Mouse (Mus musculus) hindbrain, embryonic 13.5 days (tissue): ENCODE measurements around the gene Plekha4. TPM values are rescaled to one million over a fixed set of nuclear protein-coding genes. Genes with fewer than 3 reads are reported as not detected.
"Not testable (repeated sequence)": the region's sequence is repeated elsewhere in the genome, so short reads cannot be mapped to it uniquely, and the experiment has no call there.

Experiments
- ATAC-seq: fragments of 200-750 bp; cut with Nextera tagmentation; 2 replicates; pipeline ENCODE4 v1.8.0; 2017; ENCODE audit warnings: moderate TSS enrichment; ENCODE audit not compliant: low FRiP score
- H3K27ac ChIP-seq: fragments of 300-500 bp; sonication (generic); 2 replicates; pipeline ENCODE4 v1.5.1; 2015; ENCODE audit warnings: inconsistent platforms, mild to moderate bottlenecking, moderate library complexity
- H3K27me3 ChIP-seq: fragments of 300-500 bp; sonication (generic); 2 replicates; pipeline ENCODE4 v1.6.1; 2015; ENCODE audit warnings: mild to moderate bottlenecking, inconsistent platforms
- H3K36me3 ChIP-seq: fragments of 300-500 bp; sonication (generic); 2 replicates; pipeline ENCODE4 v1.6.1; 2015; ENCODE audit warnings: mild to moderate bottlenecking, inconsistent platforms
- H3K4me1 ChIP-seq: fragments of 300-500 bp; sonication (generic); replicated peaks from 2 replicates; pipeline ENCODE4 v1.6.1; 2015; ENCODE audit warnings: inconsistent platforms
- H3K4me2 ChIP-seq: fragments of 300-500 bp; sonication (generic); 2 replicates; pipeline ENCODE4 v1.6.1; 2015; ENCODE audit warnings: inconsistent platforms, mild to moderate bottlenecking, moderate library complexity
- H3K4me3 ChIP-seq: fragments of 300-500 bp; sonication (generic); 2 replicates; pipeline ENCODE4 v1.5.1; 2015; ENCODE audit warnings: mild to moderate bottlenecking, inconsistent platforms
- H3K9ac ChIP-seq: fragments of 300-500 bp; sonication (generic); 2 replicates; pipeline ENCODE4 v1.6.1; 2015; ENCODE audit warnings: mild to moderate bottlenecking, inconsistent platforms
- H3K9me3 ChIP-seq: fragments of 300-500 bp; sonication (generic); 2 replicates; pipeline ENCODE4 v1.6.1; 2016; ENCODE audit warnings: inconsistent platforms
- WGBS: fragments of 180-500 bp; shearing (Covaris S2); methylation state at CpG from one replicate; pipeline ENCODE4 v1.1.7; 2015; 5-methylcytosine and 5-hydroxymethylcytosine counted together
- polyA plus RNA-seq: library from polyadenylated mRNA; unstranded; fragments of >200 nt; fragmentation: Nextera tagmentation; extraction: Ambion mirVana; gene quantifications from 2 replicates; pipeline ENCODE4 v1.2.1, GENCODE M21; 2015

The Plekha4 gene
- polyA plus RNA-seq, 1 experiment from 2014 or later = 4.3 TPM

GRCm38 (mm10) chr7:45509912-45510787, 16.0 kb upstream of the Plekha4 start, which contains the start of gene Nucb1:
TSS of gene Nucb1 (minus strand) at chr7:45510406.
- Histone ChIP-seq H3K9me3 (no peaks in the 10 kb centered on the region), H3K9ac (peak within 1 kb of the TSS; percentile 88), H3K4me3 (peak within 1 kb of the TSS; percentile 74), H3K4me1 (peaks cover 18% of the 10 kb centered on the region), H3K36me3 (peaks cover 27% of the 10 kb centered on the region), H3K4me2 (peak within 1 kb of the TSS; percentile 97), H3K27ac (peak within 1 kb of the TSS; percentile 83), H3K27me3 (no peaks in the 10 kb centered on the region)
- under 1% methylated on average over 44 of the region's 44 CpGs for WGBS
- ATAC-seq = peak; percentile 91

GRCm38 (mm10) chr7:45514411-45514810, 11.7 kb upstream of the Plekha4 start:
- H3K4me3 ChIP-seq = no peak overlapping the region
- no peaks in the 10 kb centered on the region for H3K27me3 ChIP-seq
- ATAC-seq = no peak
- peaks cover 4% of the 10 kb centered on the region for H3K4me1 ChIP-seq
- H3K9ac ChIP-seq = no peak overlapping the region
- H3K9me3 ChIP-seq = no peaks in the 10 kb centered on the region
- WGBS = 88% methylated on average over 7 of the region's 7 CpGs
- H3K27ac ChIP-seq = no peak overlapping the region
- H3K36me3 ChIP-seq = no peaks in the 10 kb centered on the region
- H3K4me2 ChIP-seq = no peak overlapping the region

- H3K4me2 ChIP-seq = no peak overlapping the region
- ATAC-seq = no peak
- H3K27ac ChIP-seq = no peak overlapping the region
- WGBS = 28% methylated on average over 16 of the region's 16 CpGs
- no peaks in the 10 kb centered on the region for H3K9me3 ChIP-seq
- no peaks in the 10 kb centered on the region for H3K36me3 ChIP-seq
- no peak overlapping the region for H3K9ac ChIP-seq
- no peaks in the 10 kb centered on the region for H3K4me1 ChIP-seq
- H3K4me3 ChIP-seq = no peak overlapping the region
- no peaks in the 10 kb centered on the region for H3K27me3 ChIP-seq
Measured at GRCm38 (mm10) chr7:45515436-45515835, 10.7 kb upstream of the Plekha4 start.

- H3K27ac ChIP-seq, H3K9ac ChIP-seq, H3K27me3 ChIP-seq, H3K4me3 ChIP-seq, H3K4me1 ChIP-seq, H3K9me3 ChIP-seq, H3K4me2 ChIP-seq, ATAC-seq, H3K36me3 ChIP-seq: not testable (repeated sequence)
- 73% methylated on average over 5 of the region's 5 CpGs for WGBS
Measured at GRCm38 (mm10) chr7:45516846-45517245, 9.3 kb upstream of the Plekha4 start.

- no peak overlapping the region for H3K4me3 ChIP-seq
- ATAC-seq = no peak
- H3K4me1 ChIP-seq = peaks cover 16% of the 10 kb centered on the region
- no peak overlapping the region for H3K9ac ChIP-seq
- WGBS = 91% methylated on average over 16 of the region's 16 CpGs
- no peak overlapping the region for H3K27ac ChIP-seq
- H3K27me3 ChIP-seq = no peaks in the 10 kb centered on the region
- H3K4me2 ChIP-seq = no peak overlapping the region
- H3K9me3 ChIP-seq = no peaks in the 10 kb centered on the region
- H3K36me3 ChIP-seq = no peaks in the 10 kb centered on the region; the same call in 1 of the 2 replicates
Measured at GRCm38 (mm10) chr7:45518618-45519017, 7.5 kb upstream of the Plekha4 start.

- Histone ChIP-seq H3K27ac (no peak overlapping the region), H3K4me1 (peaks cover 21% of the 10 kb centered on the region), H3K4me3 (no peak overlapping the region), H3K9ac (no peak overlapping the region), H3K27me3 (no peaks in the 10 kb centered on the region), H3K36me3 (no peaks in the 10 kb centered on the region; the same call in 1 of the 2 replicates), H3K9me3 (no peaks in the 10 kb centered on the region), H3K4me2 (no peak overlapping the region)
- no peak for ATAC-seq
- 85% methylated on average over 8 of the region's 8 CpGs for WGBS
Measured at GRCm38 (mm10) chr7:45519345-45520120, 6.6 kb upstream of the Plekha4 start.

GRCm38 (mm10) chr7:45520605-45521004, 5.5 kb upstream of the Plekha4 start:
- Histone ChIP-seq H3K4me1 (peaks cover 32% of the 10 kb centered on the region), H3K27ac (no peak overlapping the region), H3K4me2 (no peak overlapping the region), H3K9me3 (no peaks in the 10 kb centered on the region), H3K4me3 (no peak overlapping the region), H3K9ac (no peak overlapping the region), H3K36me3 (no peaks in the 10 kb centered on the region; the same call in 1 of the 2 replicates), H3K27me3 (no peaks in the 10 kb centered on the region)
- no peak for ATAC-seq
- WGBS = 96% methylated on average over 7 of the region's 7 CpGs

GRCm38 (mm10) chr7:45521728-45522184, 4.4 kb upstream of the Plekha4 start:
- H3K4me1 ChIP-seq = peaks cover 35% of the 10 kb centered on the region
- peak overlapping the region; percentile 68 for H3K9ac ChIP-seq
- peak overlapping the region; percentile 45 for H3K4me3 ChIP-seq
- WGBS = under 1% methylated on average over 28 of the region's 28 CpGs
- ATAC-seq = peak; percentile 76
- H3K9me3 ChIP-seq = no peaks in the 10 kb centered on the region
- H3K4me2 ChIP-seq = peak overlapping the region; percentile 52
- no peaks in the 10 kb centered on the region for H3K27me3 ChIP-seq
- peak overlapping the region; percentile 86 for H3K27ac ChIP-seq
- H3K36me3 ChIP-seq = no peaks in the 10 kb centered on the region; the same call in 1 of the 2 replicates

- H3K36me3 ChIP-seq = no peaks in the 10 kb centered on the region; the same call in 1 of the 2 replicates
- no peak for ATAC-seq
- H3K27me3 ChIP-seq = no peaks in the 10 kb centered on the region
- WGBS = 56% methylated on average over 16 of the region's 16 CpGs
- H3K4me1 ChIP-seq = peaks cover 36% of the 10 kb centered on the region
- H3K9ac ChIP-seq = no peak overlapping the region
- peak overlapping the region; percentile 52 for H3K4me2 ChIP-seq
- H3K27ac ChIP-seq = no peak overlapping the region
- peak overlapping the region; percentile 45 for H3K4me3 ChIP-seq
- H3K9me3 ChIP-seq = no peaks in the 10 kb centered on the region
Measured at GRCm38 (mm10) chr7:45522194-45522752, 3.9 kb upstream of the Plekha4 start.

- Histone ChIP-seq H3K4me2 (peak overlapping the region; percentile 8; the same call in 1 of the 2 replicates), H3K27me3 (no peaks in the 10 kb centered on the region), H3K36me3 (no peaks in the 10 kb centered on the region; the same call in 1 of the 2 replicates), H3K9ac (peak overlapping the region; percentile 46), H3K27ac (no peak overlapping the region), H3K4me1 (peaks cover 36% of the 10 kb centered on the region), H3K4me3 (peak overlapping the region; percentile 1; the same call in 1 of the 2 replicates), H3K9me3 (no peaks in the 10 kb centered on the region)
- 77% methylated on average over 18 of the region's 18 CpGs for WGBS
- no peak for ATAC-seq
Measured at GRCm38 (mm10) chr7:45522957-45523676, 3.0 kb upstream of the Plekha4 start.

- no peaks in the 10 kb centered on the region; the same call in 1 of the 2 replicates for H3K36me3 ChIP-seq
- no peak overlapping the region for H3K27ac ChIP-seq
- peak overlapping the region; percentile 46 for H3K9ac ChIP-seq
- H3K4me3 ChIP-seq = peak overlapping the region; percentile 1; the same call in 1 of the 2 replicates
- no peaks in the 10 kb centered on the region for H3K27me3 ChIP-seq
- no peaks in the 10 kb centered on the region for H3K9me3 ChIP-seq
- no peak for ATAC-seq
- peaks cover 36% of the 10 kb centered on the region for H3K4me1 ChIP-seq
- H3K4me2 ChIP-seq = peak overlapping the region; percentile 25; the same call in 1 of the 2 replicates
- WGBS = 89% methylated on average over 13 of the region's 13 CpGs
Measured at GRCm38 (mm10) chr7:45523678-45524170, 2.4 kb upstream of the Plekha4 start.
